Mouse (Mus musculus): Measurements from ENCODE around the gene Ank3.

GRCm38 (mm10) chr10:69351842-69352211 lies 46.7 kb upstream of the Ank3 start:
- TF ChIP-seq CTCF (IDR thresholded peaks at IDR 0.05; ENCODE audit: extremely low read depth, insufficient read depth, insufficient read length, insufficient replicate concordance) (no peak), POLR2A (IDR thresholded peaks at IDR 0.05; ENCODE audit: low read depth, low read length) (no peak)

Data from spleen, adult 2 months (tissue).